Mouse (Mus musculus) inflammation-experienced regulatory T-cells (primary cell): ENCODE data around the gene Hivep3. TPM values are rescaled to one million over a fixed set of nuclear protein-coding genes. Genes with fewer than 3 reads are reported as not detected.

Experiments used
- polyA plus RNA-seq, 2 experiments: library from polyadenylated mRNA; unstranded; fragments of 100-300 nt; shearing (Covaris generic); gene quantifications; one replicate each; pipeline ENCODE4 v1.2.1; 2017

The Hivep3 gene
- 10 to 100 TPM; 36.5 to 73.4 TPM for polyA plus RNA-seq

DNA sequence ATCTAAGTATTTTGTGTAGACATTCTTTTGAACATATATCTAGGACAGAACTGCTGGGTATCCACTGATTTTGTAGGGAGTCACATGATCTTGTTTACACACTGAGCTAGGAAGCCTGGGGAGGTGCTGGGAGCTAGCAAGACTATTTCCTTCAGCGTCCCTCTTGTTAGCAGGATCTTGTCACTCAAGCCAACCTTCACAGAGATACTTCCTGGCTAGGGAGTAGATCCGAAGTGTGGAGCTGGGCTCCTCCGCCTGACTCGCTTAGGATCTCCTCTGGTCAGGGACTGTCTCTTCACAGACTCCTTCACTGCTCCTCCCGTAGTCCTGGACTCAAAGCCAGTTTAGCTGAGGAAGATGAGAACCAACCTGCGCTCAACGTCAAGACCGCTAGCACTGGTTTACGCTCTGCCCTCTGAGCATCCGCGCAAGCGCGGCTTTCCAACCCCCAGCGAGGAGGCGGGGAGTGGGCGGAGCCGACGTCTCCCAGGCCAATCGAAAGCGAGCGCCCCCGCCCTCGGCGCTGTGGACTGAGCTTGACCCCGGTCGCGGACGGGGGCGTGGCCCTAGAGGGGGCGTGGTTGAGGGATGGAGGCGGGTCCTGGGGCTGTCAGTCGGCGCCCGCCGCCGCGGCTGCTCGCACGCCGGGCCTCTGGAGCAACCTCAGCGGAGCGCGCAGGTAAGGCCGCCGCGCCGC lies at the start of gene Hivep3:
TSS of gene Hivep3 (plus strand) at position 601 of the 697 bp plus-strand sequence.

DNA sequence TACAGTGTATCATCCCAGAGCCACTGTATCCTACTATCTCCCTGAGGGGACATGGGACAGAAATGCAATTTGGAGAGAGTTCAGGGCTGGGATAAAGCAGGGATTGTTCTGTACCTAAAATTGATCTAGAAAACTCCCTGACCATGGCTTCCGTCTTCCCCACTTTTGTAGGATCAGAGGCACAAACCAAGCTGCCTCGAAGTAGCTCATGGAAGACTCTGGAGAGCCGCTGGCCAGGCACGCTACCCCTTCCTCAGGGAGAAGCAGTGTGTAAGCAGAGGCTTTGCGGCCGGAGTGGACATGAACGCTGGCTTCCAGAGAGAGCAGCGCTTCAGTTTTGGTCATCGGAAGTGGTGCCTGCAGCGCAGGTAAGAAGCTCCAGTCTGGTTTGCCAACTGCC lies 331.1 kb downstream of the Hivep3 start, which contains the start of gene AL607142.1:
TSS of gene AL607142.1 (plus strand) at position 301 of the 400 bp plus-strand sequence.

DNA sequence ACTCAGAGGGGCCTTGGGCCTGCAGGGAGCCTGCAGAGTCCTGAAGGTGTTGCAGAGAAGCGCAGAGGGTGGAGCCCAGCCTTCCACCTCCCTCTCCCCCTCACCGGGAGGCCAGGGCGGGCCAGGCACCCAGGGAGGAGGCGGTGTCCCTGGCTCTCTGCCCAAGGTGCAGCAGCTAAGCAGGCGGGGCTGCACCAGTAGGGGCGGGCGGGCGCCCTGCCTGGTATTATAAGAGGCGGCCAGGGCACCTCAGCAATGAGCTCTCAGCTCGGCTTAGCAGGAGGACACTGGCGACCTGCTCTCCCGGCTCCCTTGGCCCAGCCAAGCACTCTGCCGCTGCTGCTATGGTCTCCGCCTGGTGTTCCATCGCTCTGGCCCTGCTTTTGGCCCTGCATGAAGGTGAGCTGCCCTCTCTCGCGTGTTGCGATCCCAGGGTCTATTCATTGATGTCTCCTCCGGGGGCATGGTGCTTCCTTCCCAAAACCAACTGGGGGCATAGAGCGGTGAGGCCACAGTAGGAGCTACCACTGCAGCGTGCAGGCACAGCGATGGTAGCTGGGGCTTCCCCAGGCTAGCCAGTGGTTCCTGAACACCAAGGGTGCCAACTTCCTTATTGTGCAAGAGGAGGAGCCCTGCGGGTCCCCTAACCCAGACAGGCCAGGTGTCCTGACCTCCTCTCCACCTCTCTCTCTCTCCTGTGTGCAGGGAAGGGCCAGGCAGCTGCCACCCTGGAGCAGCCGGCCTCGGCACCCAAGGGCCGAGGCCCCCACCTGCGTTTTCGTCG lies 427.8 kb downstream of the Hivep3 start, which contains the start of gene Edn2:
TSS of gene Edn2 (plus strand) at position 41 of the 784 bp plus-strand sequence.

Other genes with a start within 250 kb of the Hivep3 start
- gene Rimkla, start 241.2 kb upstream of the Hivep3 start, polyA plus RNA-seq, result under 1 TPM in 1 of 2 experiments, not detected in 1; 0.35 TPM
- 10 to 100 TPM; 35.1 to 39.6 TPM for gene Foxj3, start 196.8 kb upstream of the Hivep3 start, polyA plus RNA-seq
- 1 to 10 TPM; 3.4 to 6.7 TPM for gene Frg2f1, start 194.3 kb upstream of the Hivep3 start, polyA plus RNA-seq
- gene Guca2a, start 96.1 kb upstream of the Hivep3 start, polyA plus RNA-seq, result not detected
- not detected for gene Guca2b, start 74.8 kb upstream of the Hivep3 start, polyA plus RNA-seq